Mouse (Mus musculus): Measurements from ENCODE around the gene Ccl27a.

DNA sequence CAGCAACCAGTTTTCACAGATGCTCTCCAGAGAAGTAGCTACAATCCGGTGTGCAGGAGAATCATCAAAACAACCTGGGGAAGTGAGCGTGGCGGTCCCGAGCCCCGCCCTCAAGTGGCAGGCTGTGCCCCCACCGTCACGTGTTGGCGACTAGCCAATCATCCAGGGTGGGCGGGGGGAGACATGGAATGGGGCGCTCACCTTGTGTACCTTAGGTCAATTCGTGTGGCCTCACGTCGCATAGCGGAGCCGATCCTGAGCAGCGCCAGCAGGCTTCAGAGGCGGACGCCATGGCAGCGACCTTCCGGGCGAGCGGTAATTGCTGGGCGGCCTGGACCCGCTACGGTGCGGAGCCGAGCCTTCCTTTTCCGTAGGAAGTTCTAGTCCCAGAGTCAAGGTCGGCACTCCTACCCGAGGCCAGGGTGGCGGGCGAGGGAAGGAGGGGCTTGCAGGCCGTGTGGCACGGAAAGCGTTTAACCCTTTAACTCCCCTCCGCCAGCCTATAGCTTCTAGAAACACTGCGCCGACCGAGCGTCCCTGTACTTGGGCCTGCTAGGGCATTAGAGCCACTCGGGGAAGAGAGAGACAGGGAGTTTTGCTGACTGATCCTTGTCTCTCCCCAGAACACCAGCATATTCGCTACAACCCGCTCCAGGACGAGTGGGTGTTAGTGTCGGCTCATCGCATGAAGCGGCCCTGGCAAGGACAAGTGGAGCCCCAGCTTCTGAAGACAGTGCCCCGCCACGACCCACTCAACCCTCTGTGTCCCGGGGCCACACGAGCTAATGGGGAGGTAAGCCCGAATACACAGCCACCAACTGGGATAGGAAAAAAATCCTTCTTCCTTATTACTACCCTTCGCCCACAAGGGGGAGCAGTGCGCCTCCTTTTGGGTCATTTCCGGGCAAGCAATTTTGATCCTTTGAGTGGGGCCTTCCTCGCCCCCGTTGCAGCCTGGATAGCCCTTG lies 18.4 kb downstream of the Ccl27a start, which contains the start of gene Sigmar1:
- peak; percentile 54 for TF ChIP-seq HCFC1 (IDR thresholded peaks at IDR 0.05; ENCODE audit: low read depth, low read length)
- no peak for TF ChIP-seq MAFK (IDR thresholded peaks at IDR 0.05; ENCODE audit: borderline replicate concordance, low read depth, low read length)
- TF ChIP-seq E2F4 (IDR thresholded peaks at IDR 0.05; ENCODE audit: borderline replicate concordance, low read depth, low read length): no peak
- peak; percentile 98 for TF ChIP-seq USF1 (IDR thresholded peaks at IDR 0.05; ENCODE audit: low read depth, low read length)
- TF ChIP-seq CTCF (IDR thresholded peaks at IDR 0.05 in 2 of 3, conservative IDR thresholded peaks at IDR 0.05 in 1 of 3; ENCODE audit: control insufficient read depth in 1 of 3, insufficient read depth in 1 of 3, low read depth in 2 of 3, low read length in 3 of 3, poor library complexity in 1 of 3, severe bottlenecking in 1 of 3): peak; percentile 67 to 93 (median 84)
- peak; percentile 30; the same call in 1 of the 2 replicates for TF ChIP-seq NELFE (IDR thresholded peaks at IDR 0.05; ENCODE audit: low read depth, low read length)
- TF ChIP-seq POLR2AphosphoS5 (IDR thresholded peaks at IDR 0.05; ENCODE audit: borderline replicate concordance, low read depth, low read length): no peak
- peak; percentile 36; the same call in 1 of the 2 replicates for TF ChIP-seq TCF12 (IDR thresholded peaks at IDR 0.05; ENCODE audit: low read depth, low read length)
- no peak for TF ChIP-seq RCOR1 (IDR thresholded peaks at IDR 0.05; ENCODE audit: low read depth, low read length)
- no peak for TF ChIP-seq TBP (IDR thresholded peaks at IDR 0.05; ENCODE audit: low read depth, low read length)
- no peak for TF ChIP-seq EP300 (IDR thresholded peaks at IDR 0.05; ENCODE audit: low read depth in 1 of 2, low read length in 2 of 2)
- TF ChIP-seq CHD1 (IDR thresholded peaks at IDR 0.05; ENCODE audit: low read depth, low read length): no peak
